Mouse (Mus musculus) T-cell, adult 2 months (primary cell): Measurements from ENCODE around the gene Cdk15.

ENCODE experiments used
- DNase-seq: peaks from one replicate; pipeline ENCODE4 v3.0.0; 2022; ENCODE audit warnings: low spot score

Cdk15 gene

GRCm38 (mm10) chr1:59272189-59272588, 15.5 kb downstream of the Cdk15 start:
- DNase-seq: no peak

GRCm38 (mm10) chr1:59285880-59286279, 29.2 kb downstream of the Cdk15 start:
- DNase-seq: no peak

- peak; percentile 9 for DNase-seq
These were observed 29.7 kb downstream of the Cdk15 start for GRCm38 (mm10) chr1:59286316-59286850.

- no peak for DNase-seq
These were observed 31.0 kb downstream of the Cdk15 start for GRCm38 (mm10) chr1:59287733-59288132.

GRCm38 (mm10) chr1:59291652-59292051, 34.9 kb downstream of the Cdk15 start:
- no peak for DNase-seq

- DNase-seq: no peak
These were observed 39.1 kb downstream of the Cdk15 start for GRCm38 (mm10) chr1:59295769-59296168.

GRCm38 (mm10) chr1:59297167-59297566, 40.5 kb downstream of the Cdk15 start:
- DNase-seq: no peak

GRCm38 (mm10) chr1:59298491-59299090, 41.9 kb downstream of the Cdk15 start:
- no peak for DNase-seq

GRCm38 (mm10) chr1:59307310-59307709, 50.6 kb downstream of the Cdk15 start:
- no peak for DNase-seq

- DNase-seq: no peak
These were observed 54.7 kb downstream of the Cdk15 start for GRCm38 (mm10) chr1:59311292-59311885.

- DNase-seq: no peak
These were observed 55.8 kb downstream of the Cdk15 start for GRCm38 (mm10) chr1:59312187-59313153.

GRCm38 (mm10) chr1:59313154-59313940, 56.6 kb downstream of the Cdk15 start:
- no peak for DNase-seq

- no peak for DNase-seq
These were observed 58.5 kb downstream of the Cdk15 start for GRCm38 (mm10) chr1:59315057-59315807.

- DNase-seq: no peak
These were observed 59.3 kb downstream of the Cdk15 start for GRCm38 (mm10) chr1:59316031-59316385.

GRCm38 (mm10) chr1:59316386-59317051, 59.8 kb downstream of the Cdk15 start:
- no peak for DNase-seq

GRCm38 (mm10) chr1:59317397-59317796, 60.7 kb downstream of the Cdk15 start:
- DNase-seq: no peak

GRCm38 (mm10) chr1:59318878-59319277, 62.2 kb downstream of the Cdk15 start:
- no peak for DNase-seq

- no peak for DNase-seq
These were observed 64.6 kb downstream of the Cdk15 start for GRCm38 (mm10) chr1:59321076-59321879.
